Mouse (Mus musculus) forebrain, embryonic 10.5 days (tissue): Measurements from ENCODE around the gene Olfr56. TPM values are rescaled to one million over a fixed set of nuclear protein-coding genes. Genes with fewer than 3 reads are reported as not detected.
"Not testable (repeated sequence)": the region's sequence is repeated elsewhere in the genome, so short reads cannot be mapped to it uniquely, and the experiment has no call there.

Experiments
- DNase-seq: peaks from one replicate; pipeline ENCODE4 v3.0.0-alpha.2; 2017; ENCODE audit warnings: low spot score; ENCODE audit errors: extremely low spot score
- H3K27ac ChIP-seq: fragments of 300-500 bp; sonication (generic); 2 replicates; pipeline ENCODE4 v1.5.1; 2016; ENCODE audit warnings: mild to moderate bottlenecking
- H3K27me3 ChIP-seq: fragments of 300-500 bp; sonication (generic); 2 replicates; pipeline ENCODE4 v1.6.1; 2016; ENCODE audit warnings: mild to moderate bottlenecking; ENCODE audit not compliant: poor library complexity, severe bottlenecking
- H3K36me3 ChIP-seq: fragments of 300-500 bp; sonication (generic); replicated peaks from 2 replicates; pipeline ENCODE4 v1.6.1; 2016; ENCODE audit warnings: mild to moderate bottlenecking, moderate library complexity
- H3K4me1 ChIP-seq: fragments of 300-500 bp; sonication (generic); 2 replicates; pipeline ENCODE4 v1.6.1; 2016
- H3K4me3 ChIP-seq: fragments of 300-500 bp; sonication (generic); 2 replicates; pipeline ENCODE4 v1.5.1; 2016; ENCODE audit warnings: mild to moderate bottlenecking, moderate library complexity
- H3K9me3 ChIP-seq: fragments of 300-500 bp; sonication (generic); 2 replicates; pipeline ENCODE4 v1.6.1; 2016; ENCODE audit warnings: mild to moderate bottlenecking, moderate library complexity
- WGBS: fragments of 180-500 bp; shearing (Covaris S2); methylation state at CpG from one replicate; pipeline ENCODE4 v1.1.7; 2016; 5-methylcytosine and 5-hydroxymethylcytosine counted together
- polyA plus RNA-seq: library from polyadenylated mRNA; unstranded; fragments of >200 nt; fragmentation: Nextera tagmentation; extraction: Ambion mirVana; gene quantifications from 2 replicates; pipeline ENCODE4 v1.2.1, GENCODE M21; 2016

Olfr56 gene
- polyA plus RNA-seq, 1 experiment from 2014 or later, result not detected

DNA sequence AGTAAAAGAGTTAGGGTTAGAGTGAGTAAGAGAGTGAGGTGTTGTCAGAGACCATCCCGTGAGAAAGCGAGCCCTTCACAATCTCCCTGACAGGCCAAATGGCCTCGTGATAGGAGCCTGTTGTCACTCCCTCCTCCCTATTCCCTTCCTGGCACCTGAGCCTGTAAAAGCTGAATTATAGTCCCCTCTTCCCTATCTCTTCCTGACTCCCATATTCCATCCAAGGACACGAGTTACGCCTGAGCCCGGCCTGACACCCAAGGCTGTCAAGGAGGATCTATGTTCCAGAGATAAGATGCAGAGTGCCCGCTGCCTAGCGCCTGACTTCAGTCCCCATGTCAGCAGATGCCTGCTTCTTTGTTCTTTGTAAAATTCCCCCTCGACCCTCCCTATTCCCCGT, 14.6 kb downstream of the Olfr56 start:
- 82% methylated on average over 10 of the region's 10 CpGs for WGBS
- H3K36me3 ChIP-seq, DNase-seq, H3K4me3 ChIP-seq, H3K27ac ChIP-seq, H3K4me1 ChIP-seq, H3K9me3 ChIP-seq, H3K27me3 ChIP-seq: not testable (repeated sequence)

DNA sequence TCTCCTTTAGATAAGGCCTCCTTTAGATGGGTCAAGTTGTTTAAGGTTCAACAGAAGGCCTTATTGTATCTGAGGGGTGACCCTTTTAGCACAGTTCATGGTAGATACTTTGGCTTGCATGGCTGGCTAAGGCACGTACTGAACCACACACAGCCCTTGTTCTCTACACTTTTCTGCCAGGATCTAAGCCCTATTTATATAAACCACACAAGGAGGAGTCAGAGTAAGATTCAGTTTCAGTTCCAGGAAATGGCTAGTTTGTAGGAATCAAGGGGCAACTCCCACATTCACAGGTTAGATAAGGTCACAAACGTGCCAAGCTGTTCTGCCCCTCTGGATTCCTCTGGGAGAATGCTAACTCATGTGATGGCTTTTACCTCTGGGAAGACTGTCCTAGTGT, 15.3 kb downstream of the Olfr56 start, which contains the start of gene Tgtp1:
Tgtp1 (minus strand) TSS at position 155 of the 400 bp plus-strand sequence.
- H3K4me3 ChIP-seq, H3K36me3 ChIP-seq, H3K9me3 ChIP-seq, H3K27me3 ChIP-seq, H3K27ac ChIP-seq, DNase-seq, H3K4me1 ChIP-seq: not testable (repeated sequence)
- 66% methylated on average over 2 of the region's 2 CpGs for WGBS

GRCm38 (mm10) chr11:49000411-49000810, 21.7 kb downstream of the Olfr56 start:
- H3K4me1 ChIP-seq, H3K27me3 ChIP-seq, H3K27ac ChIP-seq, H3K36me3 ChIP-seq, H3K4me3 ChIP-seq, H3K9me3 ChIP-seq, DNase-seq: not testable (repeated sequence)
- 73% methylated on average over 1 of the region's 1 CpGs for WGBS

DNA sequence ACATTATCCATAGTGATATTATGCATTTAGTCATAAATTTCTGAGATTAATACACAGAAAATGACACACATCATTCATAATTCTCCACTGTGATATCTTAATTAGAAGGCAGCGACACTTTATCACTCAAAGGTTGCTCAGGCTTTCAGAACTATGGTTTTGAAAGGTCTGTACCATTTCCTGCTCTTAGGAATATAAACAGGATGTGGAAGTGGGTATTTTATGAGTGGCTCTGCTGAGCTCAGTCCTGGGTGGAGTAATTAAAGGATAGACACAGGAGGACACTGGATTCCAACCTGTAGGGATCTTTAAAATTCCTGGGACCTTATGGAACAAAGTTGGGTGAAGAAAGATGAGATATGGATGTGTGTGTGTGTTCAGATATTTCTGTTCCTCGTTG, 27.6 kb downstream of the Olfr56 start:
- 78% methylated on average over 2 of the region's 2 CpGs for WGBS
- H3K27me3 ChIP-seq, H3K36me3 ChIP-seq, H3K4me1 ChIP-seq, H3K4me3 ChIP-seq, DNase-seq, H3K9me3 ChIP-seq, H3K27ac ChIP-seq: not testable (repeated sequence)

- not testable (repeated sequence) for H3K9me3 ChIP-seq
Measured at GRCm38 (mm10) chr11:49006785-49007184, 28.1 kb downstream of the Olfr56 start.

DNA sequence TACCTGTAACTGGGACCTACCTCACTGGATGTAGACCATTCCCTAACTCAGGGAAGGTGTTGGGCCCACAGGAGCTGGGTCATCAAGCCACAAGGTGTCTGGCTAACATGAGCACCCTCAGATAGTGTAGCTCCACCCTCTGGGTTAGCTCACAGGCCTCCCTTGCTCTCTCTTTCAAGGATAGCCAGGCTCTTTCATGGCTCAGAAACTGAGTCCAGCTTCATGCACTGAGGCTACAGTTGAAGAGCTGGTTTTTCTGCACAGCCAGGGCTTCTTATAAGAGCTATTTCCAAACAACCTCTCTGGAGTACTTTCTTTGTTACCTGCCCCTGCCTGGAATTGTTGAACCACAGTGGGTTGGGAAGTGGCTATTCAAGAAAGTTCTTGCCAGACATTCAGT, 33.4 kb downstream of the Olfr56 start:
- not testable (repeated sequence) for H3K9me3 ChIP-seq, H3K36me3 ChIP-seq, H3K4me3 ChIP-seq, H3K4me1 ChIP-seq, DNase-seq, H3K27ac ChIP-seq, H3K27me3 ChIP-seq

More at GRCm38 (mm10) chr11:49006785-49007184, 28.1 kb downstream of the Olfr56 start:
- not testable (repeated sequence) for H3K36me3 ChIP-seq, H3K4me1 ChIP-seq, H3K27ac ChIP-seq, H3K4me3 ChIP-seq, H3K27me3 ChIP-seq, DNase-seq
- 53% methylated on average over 1 of the region's 1 CpGs for WGBS

- not testable (repeated sequence) for H3K36me3 ChIP-seq, H3K9me3 ChIP-seq, H3K27ac ChIP-seq, H3K27me3 ChIP-seq, DNase-seq, H3K4me3 ChIP-seq, H3K4me1 ChIP-seq
Measured at GRCm38 (mm10) chr11:49050064-49050463, 71.4 kb downstream of the Olfr56 start.

GRCm38 (mm10) chr11:49051093-49051891, 72.6 kb downstream of the Olfr56 start, which contains the start of gene 9930111J21Rik2:
Gene 9930111J21Rik2 (minus strand): TSS chr11:49051242.
- 93% methylated on average over 1 of the region's 6 CpGs for WGBS
- H3K9me3 ChIP-seq, result not testable (repeated sequence)

GRCm38 (mm10) chr11:49051894-49052293, 73.2 kb downstream of the Olfr56 start:
- H3K27me3 ChIP-seq, H3K4me1 ChIP-seq, H3K27ac ChIP-seq, H3K9me3 ChIP-seq, DNase-seq, H3K4me3 ChIP-seq, H3K36me3 ChIP-seq: not testable (repeated sequence)
- no CpG with 5 or more reads among the region's 5 CpGs for WGBS

More at GRCm38 (mm10) chr11:49051093-49051891, 72.6 kb downstream of the Olfr56 start, which contains the start of gene 9930111J21Rik2:
- H3K27ac ChIP-seq, H3K27me3 ChIP-seq, H3K36me3 ChIP-seq, H3K4me1 ChIP-seq, DNase-seq, H3K4me3 ChIP-seq: not testable (repeated sequence)

DNA sequence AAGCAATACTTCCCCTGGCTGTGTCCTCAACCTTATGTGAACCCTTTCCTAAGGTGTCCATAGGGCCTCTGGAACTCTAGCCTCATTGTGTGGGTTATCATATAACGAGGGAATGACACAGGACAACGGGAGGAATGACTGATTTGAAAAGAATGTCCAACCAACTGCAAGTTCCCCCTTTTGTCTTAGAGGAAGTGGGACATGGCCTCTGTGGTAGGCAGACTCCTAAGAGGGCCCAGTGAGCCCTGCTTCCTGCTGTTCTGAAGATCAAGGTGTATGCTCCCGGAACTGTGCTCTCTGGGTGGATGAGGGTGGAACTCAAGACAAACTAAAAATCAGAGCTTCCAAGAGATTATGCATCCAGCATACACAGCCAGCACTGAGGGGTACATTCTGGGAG, 81.4 kb downstream of the Olfr56 start:
- H3K9me3 ChIP-seq, H3K4me3 ChIP-seq: not testable (repeated sequence)
- 81% methylated on average over 2 of the region's 3 CpGs for WGBS

GRCm38 (mm10) chr11:49061865-49062264, 83.2 kb downstream of the Olfr56 start:
- H3K36me3 ChIP-seq, H3K27ac ChIP-seq, H3K4me1 ChIP-seq, DNase-seq, H3K9me3 ChIP-seq, H3K27me3 ChIP-seq, H3K4me3 ChIP-seq: not testable (repeated sequence)
- WGBS, result 76% methylated on average over 2 of the region's 2 CpGs

More for the DNA sequence above, 81.4 kb downstream of the Olfr56 start:
- not testable (repeated sequence) for DNase-seq, H3K36me3 ChIP-seq, H3K27ac ChIP-seq, H3K27me3 ChIP-seq, H3K4me1 ChIP-seq

DNA sequence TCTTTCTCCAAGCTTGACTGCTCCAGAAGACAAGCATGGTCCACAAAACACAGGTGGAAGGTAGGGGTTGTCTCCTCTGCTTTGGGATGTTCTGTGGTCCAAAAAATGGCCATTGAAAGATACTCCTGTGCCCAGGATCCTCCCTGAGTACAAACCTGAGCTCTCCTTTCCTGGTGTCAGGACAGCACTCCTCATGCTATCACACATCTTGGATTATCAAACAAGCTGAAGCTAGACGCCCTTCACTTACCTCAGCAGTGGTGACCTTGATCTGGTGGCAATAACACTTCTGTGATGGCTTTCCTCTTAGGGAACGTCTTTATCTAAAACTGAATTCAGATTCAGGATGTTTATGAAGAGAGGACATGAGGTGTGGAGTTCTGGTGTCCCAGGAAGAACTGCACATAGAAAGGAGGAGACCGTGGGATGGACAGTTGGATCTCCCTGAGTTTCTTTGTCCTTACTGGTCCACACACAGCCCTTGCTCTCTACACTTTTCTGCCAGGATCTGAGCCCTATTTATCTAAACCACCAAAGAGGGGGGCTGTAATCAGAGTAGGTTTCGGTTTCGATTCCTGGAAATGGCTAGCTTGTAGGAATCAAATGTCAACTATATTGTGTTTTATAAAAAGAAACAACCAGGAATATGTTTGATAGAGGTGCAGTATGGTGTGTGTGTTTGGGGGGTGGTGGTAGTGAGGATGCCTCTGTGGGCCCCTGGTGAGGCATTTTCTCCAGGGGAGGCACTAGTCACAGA, 85.2 kb downstream of the Olfr56 start, which contains the start of gene Tgtp2:
Tgtp2 (minus strand) TSS at position 494 of the 757 bp plus-strand sequence.
- H3K4me1 ChIP-seq, H3K27ac ChIP-seq, H3K27me3 ChIP-seq, DNase-seq, H3K36me3 ChIP-seq, H3K4me3 ChIP-seq, H3K9me3 ChIP-seq: not testable (repeated sequence)
- 81% methylated on average over 5 of the region's 5 CpGs for WGBS

- Histone ChIP-seq H3K27ac (no peak overlapping the region), H3K4me1 (no peaks in the 10 kb centered on the region), H3K27me3 (no peaks in the 10 kb centered on the region), H3K9me3 (no peaks in the 10 kb centered on the region), H3K4me3 (no peak overlapping the region), H3K36me3 (no peaks in the 10 kb centered on the region)
- WGBS, result 92% methylated on average over 1 of the region's 1 CpGs
- no peak for DNase-seq
Measured at GRCm38 (mm10) chr11:49068358-49068757, 89.7 kb downstream of the Olfr56 start.
